Mouse (Mus musculus) CD4-positive, CD25-positive, alpha-beta regulatory T cell, adult 2 months (primary cell): ENCODE results near the gene Dhx58.

Source experiments
- DNase-seq: peaks from one replicate; pipeline ENCODE4 v3.0.0-alpha.2; 2012; ENCODE audit warnings: low read depth, low spot score

Dhx58 gene

GRCm38 (mm10) chr11:100722493-100723028 lies 18.5 kb upstream of the Dhx58 start:
- no peak for DNase-seq

- DNase-seq: no peak
Observed at GRCm38 (mm10) chr11:100721776-100722492, 17.9 kb upstream of the Dhx58 start.

GRCm38 (mm10) chr11:100721254-100721653 lies 17.2 kb upstream of the Dhx58 start:
- no peak for DNase-seq

GRCm38 (mm10) chr11:100720345-100720744 lies 16.3 kb upstream of the Dhx58 start:
- DNase-seq: no peak

GRCm38 (mm10) chr11:100719893-100720292 lies 15.8 kb upstream of the Dhx58 start:
- DNase-seq: no peak

- DNase-seq: no peak
Observed at GRCm38 (mm10) chr11:100719312-100719711, 15.2 kb upstream of the Dhx58 start.

GRCm38 (mm10) chr11:100718866-100719265 lies 14.8 kb upstream of the Dhx58 start:
- no peak for DNase-seq

GRCm38 (mm10) chr11:100718462-100718861 lies 14.4 kb upstream of the Dhx58 start:
- no peak for DNase-seq

GRCm38 (mm10) chr11:100716649-100717048 lies 12.6 kb upstream of the Dhx58 start:
- no peak for DNase-seq

GRCm38 (mm10) chr11:100714948-100715347 lies 10.9 kb upstream of the Dhx58 start:
- DNase-seq: no peak

- DNase-seq: peak; percentile 85
Observed at GRCm38 (mm10) chr11:100714534-100714915, 10.5 kb upstream of the Dhx58 start.

- DNase-seq: peak; percentile 87
Observed at GRCm38 (mm10) chr11:100713735-100714533, 9.9 kb upstream of the Dhx58 start, which contains the start of gene Hspb9. Hspb9 (plus strand) TSS chr11:100713850.

- DNase-seq: no peak
Observed at GRCm38 (mm10) chr11:100713174-100713573, 9.1 kb upstream of the Dhx58 start.

- DNase-seq: peak; percentile 81
Observed at GRCm38 (mm10) chr11:100711783-100712615, 7.9 kb upstream of the Dhx58 start, which contains the start of gene Kat2a. Kat2a (minus strand) TSS chr11:100712465.

GRCm38 (mm10) chr11:100710977-100711376 lies 6.9 kb upstream of the Dhx58 start:
- no peak for DNase-seq

- DNase-seq: no peak
Observed at GRCm38 (mm10) chr11:100710528-100710927, 6.5 kb upstream of the Dhx58 start.

GRCm38 (mm10) chr11:100709201-100709810 lies 5.2 kb upstream of the Dhx58 start:
- DNase-seq: no peak

GRCm38 (mm10) chr11:100705095-100705747 lies 1.1 kb upstream of the Dhx58 start:
- DNase-seq: no peak

- peak; percentile 47 for DNase-seq
Observed at GRCm38 (mm10) chr11:100703366-100703765, 705 bp downstream of the Dhx58 start.

GRCm38 (mm10) chr11:100702906-100703305 lies 1.2 kb downstream of the Dhx58 start:
- peak; percentile 35 for DNase-seq
